Mouse (Mus musculus): ENCODE data around the gene 2810004N23Rik.
A peak's percentile ranks its signal among the peaks of the same experiment; 100 is the strongest.

GRCm38 (mm10) chr8:124862321-124863162, at the start of gene 2810004N23Rik, which contains the start of gene Gnpat:
- TF ChIP-seq CTCF (IDR thresholded peaks at IDR 0.05) (no peak), POLR2A (IDR thresholded peaks at IDR 0.05; ENCODE audit: insufficient read depth, low read depth, low read length) (peak; percentile 85)

Data from heart, adult 2 months (tissue).